Mouse (Mus musculus): ENCODE data around the gene H2-Eb1. TPM values are rescaled to one million over a fixed set of nuclear protein-coding genes. Genes with fewer than 3 reads are reported as not detected.

H2-Eb1 gene
- total RNA-seq (2014; rRNA removed), result 1.5 and 2.1 TPM in 2 replicates
- polyA plus RNA-seq (2015; fragmentation: Nextera tagmentation; extraction: Ambion mirVana), result 2.5 and 2.7 TPM in 2 replicates

- no peak within 1 kb of the TSS for H3K27ac ChIP-seq (ENCODE audit: low read depth, low read length)
- no peak within 1 kb of the TSS for H3K4me2 ChIP-seq (ENCODE audit: low read depth)
- no peak within 1 kb of the TSS for H3K4me3 ChIP-seq (ENCODE audit: low read depth, low read length)
- no peaks in the 10 kb centered on the region for H3K36me3 ChIP-seq (ENCODE audit: insufficient read depth)
- H3K27me3 ChIP-seq (ENCODE audit: insufficient read depth, low read length), result no peaks in the 10 kb centered on the region
- no peak for TF ChIP-seq CTCF (IDR thresholded peaks at IDR 0.05; ENCODE audit: low read depth)
- no peaks in the 10 kb centered on the region for H3K9me3 ChIP-seq (ENCODE audit: low read length)
- H3K9ac ChIP-seq, result no peak within 1 kb of the TSS
- DNase-seq, result peak; percentile 92
- H3K4me1 ChIP-seq (ENCODE audit: insufficient read depth), result no peaks in the 10 kb centered on the region
- peak; percentile 93 for ATAC-seq
These were observed at the start of gene H2-Eb1 for GRCm38 (mm10) chr17:34305380-34306030. Gene H2-Eb1 (plus strand): TSS chr17:34305867.

- DNase-seq (no peak), ATAC-seq (no peak)
- no peaks in the 10 kb centered on the region for H3K27me3 ChIP-seq (ENCODE audit: insufficient read depth, low read length)
- no peak overlapping the region for H3K4me3 ChIP-seq (ENCODE audit: low read depth, low read length)
- WGBS, result 88% methylated on average over 5 of the region's 5 CpGs
- H3K9ac ChIP-seq, result no peak overlapping the region
- H3K9me3 ChIP-seq (ENCODE audit: low read length), result no peaks in the 10 kb centered on the region
- no peaks in the 10 kb centered on the region for H3K36me3 ChIP-seq (ENCODE audit: insufficient read depth)
- H3K4me1 ChIP-seq (ENCODE audit: insufficient read depth), result no peaks in the 10 kb centered on the region
- no peak overlapping the region for H3K27ac ChIP-seq (ENCODE audit: low read depth, low read length)
- no peak for TF ChIP-seq CTCF (IDR thresholded peaks at IDR 0.05; ENCODE audit: low read depth)
- H3K4me2 ChIP-seq (ENCODE audit: low read depth), result no peak overlapping the region
These were observed 49.2 kb upstream of the H2-Eb1 start for GRCm38 (mm10) chr17:34256501-34256900.

DNA sequence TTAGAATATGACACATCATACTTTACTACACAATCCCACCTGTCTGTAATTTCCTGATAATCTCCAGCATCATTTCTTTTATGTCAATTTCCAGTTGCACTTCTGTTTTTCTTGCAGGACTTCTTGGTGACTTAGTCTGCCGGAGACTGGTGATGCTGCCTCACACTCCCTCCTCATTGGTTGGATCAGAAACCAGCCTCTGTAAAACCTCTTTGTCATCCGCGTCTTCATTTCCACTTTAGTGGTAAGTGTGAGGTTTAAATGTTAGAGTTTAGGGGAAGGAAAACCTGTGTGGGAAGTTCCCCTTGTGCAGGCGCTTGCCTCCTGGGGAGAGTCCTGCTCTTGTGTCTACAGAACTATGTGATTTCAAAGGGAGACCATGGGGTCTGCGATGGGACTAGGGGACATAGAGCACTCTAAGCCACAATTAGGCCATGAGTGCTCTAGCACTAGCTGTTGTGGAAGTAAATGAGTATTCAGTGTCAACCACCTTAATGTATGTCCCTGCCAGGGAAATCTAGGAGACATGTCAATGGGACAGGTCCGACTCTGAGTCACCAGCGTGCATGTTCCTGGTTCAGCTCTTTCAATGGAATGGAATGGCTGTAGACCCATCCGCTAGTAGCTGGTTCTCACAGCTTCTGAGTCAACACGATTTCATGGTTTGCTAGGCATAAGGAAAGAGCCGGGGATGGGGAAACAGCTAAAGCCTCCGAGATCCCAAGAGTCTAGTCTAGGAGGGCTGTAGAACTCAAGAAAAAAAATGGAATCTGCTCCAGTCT, 47.9 kb upstream of the H2-Eb1 start, which contains the start of gene H2-Ab1:
Gene H2-Ab1 (plus strand): TSS at position 96 of the 782 bp plus-strand sequence.
- 72% methylated on average over 11 of the region's 11 CpGs for WGBS
- Histone ChIP-seq H3K9me3 (ENCODE audit: low read length) (no peaks in the 10 kb centered on the region), H3K27me3 (ENCODE audit: insufficient read depth, low read length) (0 out of 2 replicates have a peak, but pooled peaks cover 4% of the 10 kb centered on the region), H3K36me3 (ENCODE audit: insufficient read depth) (no peaks in the 10 kb centered on the region), H3K9ac (no peak within 1 kb of the TSS), H3K27ac (ENCODE audit: low read depth, low read length) (no peak within 1 kb of the TSS), H3K4me2 (ENCODE audit: low read depth) (no peak within 1 kb of the TSS), H3K4me3 (ENCODE audit: low read depth, low read length) (no peak within 1 kb of the TSS), H3K4me1 (ENCODE audit: insufficient read depth) (no peaks in the 10 kb centered on the region)
- ATAC-seq (peak; percentile 76), DNase-seq (peak; percentile 85)
- TF ChIP-seq CTCF (IDR thresholded peaks at IDR 0.05; ENCODE audit: low read depth), result no peak

GRCm38 (mm10) chr17:34260551-34260950, 45.1 kb upstream of the H2-Eb1 start:
- Histone ChIP-seq H3K27ac (ENCODE audit: low read depth, low read length) (no peak overlapping the region), H3K9ac (no peak overlapping the region), H3K4me3 (ENCODE audit: low read depth, low read length) (no peak overlapping the region), H3K27me3 (ENCODE audit: insufficient read depth, low read length) (peaks cover 26% of the 10 kb centered on the region), H3K9me3 (ENCODE audit: low read length) (no peaks in the 10 kb centered on the region), H3K4me2 (ENCODE audit: low read depth) (no peak overlapping the region), H3K36me3 (ENCODE audit: insufficient read depth) (no peaks in the 10 kb centered on the region), H3K4me1 (ENCODE audit: insufficient read depth) (peaks cover 5% of the 10 kb centered on the region)
- DNase-seq (no peak), ATAC-seq (no peak)
- 67% methylated on average over 5 of the region's 5 CpGs for WGBS
- no peak for TF ChIP-seq CTCF (IDR thresholded peaks at IDR 0.05; ENCODE audit: low read depth)

- Histone ChIP-seq H3K27ac (ENCODE audit: low read depth, low read length) (no peak overlapping the region), H3K36me3 (ENCODE audit: insufficient read depth) (no peaks in the 10 kb centered on the region), H3K9ac (no peak overlapping the region), H3K9me3 (ENCODE audit: low read length) (no peaks in the 10 kb centered on the region), H3K4me3 (ENCODE audit: low read depth, low read length) (no peak overlapping the region), H3K27me3 (ENCODE audit: insufficient read depth, low read length) (peaks cover 28% of the 10 kb centered on the region), H3K4me1 (ENCODE audit: insufficient read depth) (peaks cover 5% of the 10 kb centered on the region), H3K4me2 (ENCODE audit: low read depth) (no peak overlapping the region)
- peak; percentile 90 for DNase-seq
- peak; percentile 56 for ATAC-seq
- 29% methylated on average over 4 of the region's 4 CpGs for WGBS
- no peak for TF ChIP-seq CTCF (IDR thresholded peaks at IDR 0.05; ENCODE audit: low read depth)
These were observed 44.2 kb upstream of the H2-Eb1 start for GRCm38 (mm10) chr17:34261502-34261901.

GRCm38 (mm10) chr17:34263068-34263467, 42.6 kb upstream of the H2-Eb1 start:
- Histone ChIP-seq H3K27me3 (ENCODE audit: insufficient read depth, low read length) (peaks cover 28% of the 10 kb centered on the region), H3K9me3 (ENCODE audit: low read length) (no peaks in the 10 kb centered on the region), H3K9ac (peak overlapping the region; percentile 22; the same call in 1 of the 2 replicates), H3K4me3 (ENCODE audit: low read depth, low read length) (peak overlapping the region; percentile 40), H3K36me3 (ENCODE audit: insufficient read depth) (no peaks in the 10 kb centered on the region), H3K4me2 (ENCODE audit: low read depth) (peak overlapping the region; percentile 79), H3K27ac (ENCODE audit: low read depth, low read length) (no peak overlapping the region), H3K4me1 (ENCODE audit: insufficient read depth) (peaks cover 5% of the 10 kb centered on the region)
- TF ChIP-seq CTCF (IDR thresholded peaks at IDR 0.05; ENCODE audit: low read depth), result no peak
- DNase-seq (peak; percentile 94), ATAC-seq (peak; percentile 94)
- under 1% methylated on average over 8 of the region's 8 CpGs for WGBS

All from forebrain, postnatal 0 days (tissue).